Mouse (Mus musculus): ENCODE results near the gene Eef1akmt2.

DNA sequence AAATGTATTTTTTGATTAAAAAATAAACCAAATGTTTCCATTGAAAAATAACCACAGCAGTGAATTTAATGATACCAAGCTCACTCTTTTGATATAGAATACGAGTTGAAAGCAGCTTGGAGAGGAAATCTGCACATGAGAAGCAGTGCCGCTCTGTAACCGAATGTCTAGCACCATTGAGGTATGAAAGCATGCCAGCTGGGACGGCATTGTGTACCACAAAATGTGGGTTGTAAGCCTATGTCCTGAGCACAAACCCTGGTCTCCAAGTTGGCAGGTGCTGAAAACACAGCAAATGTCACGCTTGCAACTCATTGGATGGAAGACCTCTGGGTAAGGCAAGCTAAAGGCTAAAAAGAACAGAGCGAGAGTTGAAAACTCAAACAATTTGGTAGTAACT is 35.4 kb downstream of the Eef1akmt2 start:
- TF ChIP-seq CTCF (IDR thresholded peaks at IDR 0.05; ENCODE audit: low read depth, low read length), result no peak
- TF ChIP-seq POLR2A (IDR thresholded peaks at IDR 0.05; ENCODE audit: extremely low read depth, insufficient read depth, low read length), result no peak

Data from liver, adult 2 months (tissue).